Mouse (Mus musculus) megakaryocyte, embryonic 14.5 days (primary cell): ENCODE data around the gene Eprs.

Experiments
- FLI1 ChIP-seq: IDR thresholded peaks from 2 replicates; pipeline ENCODE4 v1.6.1; 2012; ENCODE audit warnings: low read length, inconsistent platforms, mixed read lengths
- GATA1 ChIP-seq: IDR thresholded peaks from 3 replicates; pipeline ENCODE4 v1.6.1; 2012; ENCODE audit warnings: mixed read lengths, low read length, inconsistent platforms, borderline replicate concordance

DNA sequence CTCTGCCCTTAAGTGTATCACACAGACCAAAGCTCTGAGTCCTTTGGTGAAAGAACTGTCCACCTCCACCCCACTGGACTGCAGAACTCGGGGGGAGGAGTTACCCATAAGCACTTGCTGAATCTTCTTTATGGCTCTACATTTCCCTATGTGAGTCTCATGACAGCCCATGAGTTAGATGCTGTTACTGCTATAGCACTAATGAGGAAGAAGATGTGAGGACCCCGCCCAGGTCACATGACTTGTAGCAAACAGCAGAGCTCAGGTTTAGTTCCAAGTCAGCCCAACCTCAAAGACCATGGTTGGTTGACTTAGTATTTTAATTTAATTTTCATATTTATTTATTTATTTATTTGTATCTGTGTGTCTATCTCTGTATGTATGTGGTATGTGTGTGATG, 86.9 kb downstream of the Eprs start:
- TF ChIP-seq FLI1 (no peak), GATA1 (no peak)
